Mouse (Mus musculus) cerebellum, adult 2 months (tissue): ENCODE measurements at regions not wholly inside any gene's neighbourhood (a gene's known extent, or its start where the extent isn't known, plus 50 kb on each side); places are given as distances from the start of the nearest gene placed in this dataset.

ENCODE experiments used
- CTCF ChIP-seq: fragments of 200-500 bp; IDR thresholded peaks from 2 replicates; pipeline ENCODE4 v1.5.1; 2011; ENCODE audit warnings: low read depth, mild to moderate bottlenecking, control low read depth, low read length, moderate library complexity, borderline replicate concordance; ENCODE audit not compliant: insufficient read depth
- POLR2A ChIP-seq: fragments of 200-500 bp; IDR thresholded peaks from 2 replicates; pipeline ENCODE4 v1.6.1; 2011; ENCODE audit warnings: low read length, control low read depth, borderline replicate concordance; ENCODE audit not compliant: insufficient read depth

- TF ChIP-seq CTCF (no peak), POLR2A (no peak)
These were observed 118.6 kb downstream of the Gm12728 start for GRCm38 (mm10) chr4:105908281-105908680.
